Mouse (Mus musculus) hindbrain, embryonic 14.5 days (tissue): ENCODE results near the gene Cd5l. TPM values are rescaled to one million over a fixed set of nuclear protein-coding genes. Genes with fewer than 3 reads are reported as not detected.
"Not testable (repeated sequence)": the region's sequence is repeated elsewhere in the genome, so short reads cannot be mapped to it uniquely, and the experiment has no call there.

Experiments
- ATAC-seq: fragments of 200-750 bp; cut with Nextera tagmentation; 2 replicates; pipeline ENCODE4 v1.8.0; 2017; ENCODE audit warnings: moderate number of reproducible peaks, mild to moderate bottlenecking, moderate TSS enrichment, moderate library complexity; ENCODE audit not compliant: low FRiP score
- DNase-seq: peaks from one replicate; pipeline ENCODE4 v3.0.0-alpha.2; 2015; ENCODE audit warnings: low spot score
- H3K27ac ChIP-seq: fragments of 300-500 bp; sonication (generic); 2 replicates; pipeline ENCODE4 v1.5.1; 2014; ENCODE audit warnings: mild to moderate bottlenecking, moderate library complexity
- H3K27me3 ChIP-seq: fragments of 300-500 bp; sonication (generic); 2 replicates; pipeline ENCODE4 v1.6.1; 2014; ENCODE audit warnings: mild to moderate bottlenecking, low read length, mixed read lengths; ENCODE audit not compliant: control insufficient read depth, insufficient read depth
- H3K36me3 ChIP-seq: fragments of 300-500 bp; sonication (generic); replicated peaks from 2 replicates; pipeline ENCODE4 v1.6.1; 2014; ENCODE audit not compliant: control insufficient read depth, insufficient read depth
- H3K4me1 ChIP-seq: fragments of 300-500 bp; sonication (generic); replicated peaks from 2 replicates; pipeline ENCODE4 v1.6.1; 2014; ENCODE audit warnings: antibody characterized with exemption, low read length, mixed read lengths; ENCODE audit not compliant: control insufficient read depth, insufficient read depth
- H3K4me2 ChIP-seq: fragments of 300-500 bp; sonication (generic); replicated peaks from 2 replicates; pipeline ENCODE4 v1.6.1; 2014; ENCODE audit warnings: mild to moderate bottlenecking, moderate library complexity
- H3K4me3 ChIP-seq: fragments of 300-500 bp; sonication (generic); replicated peaks from 2 replicates; pipeline ENCODE4 v1.5.1; 2014; ENCODE audit warnings: mild to moderate bottlenecking, low read length
- H3K9ac ChIP-seq: fragments of 300-500 bp; sonication (generic); 2 replicates; pipeline ENCODE4 v1.6.1; 2014
- H3K9me3 ChIP-seq: fragments of 300-500 bp; sonication (generic); 2 replicates; pipeline ENCODE4 v1.6.1; 2016; ENCODE audit warnings: low read length; ENCODE audit not compliant: control insufficient read depth
- WGBS: fragments of 180-500 bp; shearing (Covaris S2); extraction: QIAGEN DNeasy Blood & Tissue Kit; methylation state at CpG from one replicate; pipeline ENCODE4 v1.1.7; 2014; 5-methylcytosine and 5-hydroxymethylcytosine counted together
- polyA plus RNA-seq: library from polyadenylated mRNA; unstranded; fragments of >200 nt; fragmentation: Nextera tagmentation; extraction: Ambion mirVana; gene quantifications from 2 replicates; pipeline ENCODE4 v1.2.1, GENCODE M21; 2014

The Cd5l gene
- polyA plus RNA-seq, 1 experiment from 2014 or later, result 0.12 TPM

DNA sequence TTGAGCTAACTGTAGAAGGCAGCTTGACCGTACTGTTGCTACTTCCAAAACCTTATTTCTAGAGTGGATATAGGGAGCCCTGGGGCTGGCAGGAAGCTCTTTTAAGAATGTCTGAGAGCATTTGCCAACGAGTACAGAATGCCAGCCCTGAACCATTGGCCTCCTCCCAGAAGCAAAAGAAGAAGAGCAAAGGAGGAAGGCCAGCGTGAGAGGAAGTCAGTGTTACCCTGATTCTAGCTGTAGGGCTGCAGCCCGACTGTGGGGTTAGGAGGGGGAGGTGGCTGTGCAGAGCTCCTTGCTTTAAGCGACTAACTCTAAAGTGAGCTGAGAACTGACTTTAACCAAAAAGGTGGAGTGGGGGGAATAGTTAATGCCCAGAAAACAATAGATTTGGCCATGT is 11.5 kb downstream of the Cd5l start:
- Histone ChIP-seq H3K4me3 (no peak overlapping the region), H3K4me2 (no peak overlapping the region), H3K27ac (no peak overlapping the region), H3K27me3 (no peaks in the 10 kb centered on the region), H3K36me3 (no peaks in the 10 kb centered on the region), H3K9me3 (no peaks in the 10 kb centered on the region), H3K4me1 (no peaks in the 10 kb centered on the region), H3K9ac (no peak overlapping the region)
- WGBS, result 80% methylated on average over 5 of the region's 5 CpGs
- ATAC-seq (no peak), DNase-seq (no peak)

DNA sequence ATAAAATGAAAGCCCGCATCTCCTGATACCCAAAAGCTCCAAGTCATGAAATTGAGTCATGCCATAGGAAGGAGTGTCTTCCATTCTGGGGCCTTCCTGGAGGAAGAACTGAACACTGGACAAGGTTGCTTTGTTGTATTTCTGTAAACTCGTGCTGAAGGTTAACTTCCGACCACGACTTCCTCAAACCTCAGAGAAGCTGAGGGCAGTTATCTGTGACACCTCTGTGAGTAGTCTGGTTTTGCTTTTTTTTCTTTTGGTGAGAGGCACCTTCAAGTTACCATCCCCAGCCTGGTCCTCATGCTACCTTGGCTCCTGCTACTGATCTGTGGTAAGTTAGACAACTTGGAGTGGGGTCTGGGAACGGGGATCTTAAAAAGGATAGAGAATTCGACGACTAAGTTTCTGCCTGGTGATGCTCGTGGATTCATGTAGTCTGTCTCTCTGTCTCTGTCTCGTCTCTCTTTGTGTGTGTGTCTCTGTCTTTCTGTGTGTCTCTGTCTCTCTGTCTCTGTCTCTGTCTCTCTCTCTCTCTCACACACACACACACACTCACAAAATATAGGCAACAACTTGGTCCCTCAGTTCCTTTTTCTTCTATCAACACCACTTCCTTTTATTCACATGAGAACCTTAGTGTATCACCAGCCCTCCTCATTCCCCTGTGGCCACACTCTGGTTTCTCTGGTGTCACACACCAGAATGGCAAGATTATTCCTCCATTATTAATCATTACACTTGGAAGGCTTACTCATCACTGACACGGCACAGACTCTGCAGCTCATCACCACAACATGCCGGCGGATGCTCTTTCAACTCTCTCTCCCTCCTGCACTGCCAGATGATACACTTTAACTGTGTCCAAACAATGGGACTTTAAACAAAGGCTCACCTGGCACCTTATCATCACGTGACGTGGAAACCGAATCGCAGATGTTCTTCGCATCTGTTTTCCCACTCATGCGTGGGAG is 18.8 kb downstream of the Cd5l start, which contains the start of gene Fcrl1:
Gene Fcrl1 (plus strand): TSS at position 193 of the 971 bp plus-strand sequence.
- Histone ChIP-seq H3K4me1 (no peaks in the 10 kb centered on the region), H3K4me3 (no peak within 1 kb of the TSS), H3K9me3 (no peaks in the 10 kb centered on the region), H3K27ac (no peak within 1 kb of the TSS), H3K9ac (no peak within 1 kb of the TSS), H3K4me2 (no peak within 1 kb of the TSS), H3K27me3 (no peaks in the 10 kb centered on the region), H3K36me3 (no peaks in the 10 kb centered on the region)
- 85% methylated on average over 18 of the region's 18 CpGs for WGBS
- DNase-seq (no peak), ATAC-seq (no peak)

DNA sequence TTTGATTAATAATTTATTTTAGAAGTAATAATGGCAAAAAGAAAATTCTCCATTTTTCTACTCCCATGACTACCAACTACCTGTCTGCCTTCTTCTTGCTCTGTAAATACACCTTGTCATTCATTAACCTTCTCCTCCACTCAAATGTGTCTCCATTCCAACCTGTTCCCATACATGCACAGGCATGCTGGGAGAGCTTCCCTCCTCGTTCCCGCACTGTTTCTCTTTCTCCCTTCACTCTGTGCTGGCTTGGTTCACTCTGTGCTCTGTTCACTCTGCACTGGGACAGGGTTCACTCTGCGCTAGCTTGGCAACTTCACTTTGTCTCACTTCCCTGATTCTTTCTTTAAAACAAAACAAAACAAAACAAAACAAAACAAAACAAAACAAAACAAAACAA is 19.5 kb downstream of the Cd5l start:
- DNase-seq, result no peak
- ATAC-seq, result no peak
- H3K27ac ChIP-seq, result no peak overlapping the region
- H3K4me2 ChIP-seq, result no peak overlapping the region
- no peaks in the 10 kb centered on the region for H3K36me3 ChIP-seq
- no peaks in the 10 kb centered on the region for H3K9me3 ChIP-seq
- no peaks in the 10 kb centered on the region for H3K27me3 ChIP-seq
- WGBS, result 78% methylated on average over 3 of the region's 3 CpGs
- no peaks in the 10 kb centered on the region for H3K4me1 ChIP-seq
- no peak overlapping the region for H3K9ac ChIP-seq
- H3K4me3 ChIP-seq, result no peak overlapping the region

DNA sequence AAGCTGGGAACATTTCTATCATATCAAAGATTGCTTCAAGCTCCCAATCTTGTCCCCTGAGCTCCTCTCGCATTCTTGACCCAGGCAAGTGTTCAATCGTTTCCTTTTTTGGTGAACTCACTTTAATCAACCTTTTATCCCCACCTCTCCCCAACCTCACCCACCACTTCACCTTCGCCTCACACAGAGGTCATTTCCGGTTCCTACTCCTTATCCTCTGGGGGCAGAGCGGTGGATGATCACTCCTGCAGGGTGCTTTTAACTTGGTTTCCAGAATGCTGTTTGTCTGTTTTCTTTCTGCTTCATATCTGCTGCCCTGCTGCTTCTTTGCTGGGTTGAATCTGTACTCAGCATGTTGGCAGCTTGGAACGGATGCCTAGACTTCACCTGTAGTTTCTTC is 20.0 kb downstream of the Cd5l start:
- 81% methylated on average over 6 of the region's 6 CpGs for WGBS
- no peak for DNase-seq

DNA sequence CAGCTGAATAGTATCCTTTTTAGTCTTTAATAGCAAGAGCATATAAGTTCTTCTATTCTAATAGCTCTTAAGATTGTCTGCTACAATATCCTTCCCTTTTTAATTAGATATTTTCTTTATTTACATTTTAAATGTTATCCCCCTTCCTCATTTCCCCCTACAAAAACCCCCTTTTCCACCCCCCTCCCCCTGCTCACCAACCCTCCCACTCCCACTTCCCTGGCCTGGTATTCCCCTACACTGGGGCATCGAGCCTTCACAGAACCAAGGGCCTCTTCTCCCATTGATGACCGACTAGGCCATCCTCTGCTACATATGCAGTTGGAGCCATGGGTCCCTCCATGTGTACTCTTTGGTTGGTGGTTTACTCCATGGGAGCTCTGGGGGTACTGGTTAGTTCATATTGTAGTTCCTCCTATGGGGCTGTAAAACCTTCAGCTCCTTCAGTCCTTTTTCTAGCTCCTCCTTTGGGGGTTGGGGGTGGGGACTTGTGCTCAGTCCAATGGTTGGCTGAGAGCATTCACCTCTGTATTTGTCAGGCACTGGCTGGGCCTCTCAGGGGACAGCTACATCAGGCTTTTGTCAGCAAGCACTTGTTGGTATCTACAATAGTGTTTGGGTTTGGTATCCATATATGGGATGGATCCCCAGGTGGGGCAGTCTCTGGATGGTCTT is 22.1 kb downstream of the Cd5l start:
- not testable (repeated sequence) for H3K36me3 ChIP-seq, DNase-seq, H3K4me2 ChIP-seq, ATAC-seq, H3K9me3 ChIP-seq, H3K4me1 ChIP-seq, H3K27ac ChIP-seq, H3K4me3 ChIP-seq, H3K27me3 ChIP-seq, H3K9ac ChIP-seq
- 95% methylated on average over 2 of the region's 2 CpGs for WGBS

More for the DNA sequence above, 20.0 kb downstream of the Cd5l start:
- Histone ChIP-seq H3K27ac (no peak overlapping the region), H3K9ac (no peak overlapping the region), H3K36me3 (no peaks in the 10 kb centered on the region), H3K4me2 (no peak overlapping the region), H3K4me1 (no peaks in the 10 kb centered on the region), H3K27me3 (no peaks in the 10 kb centered on the region), H3K4me3 (no peak overlapping the region), H3K9me3 (no peaks in the 10 kb centered on the region)
- ATAC-seq, result no peak

DNA sequence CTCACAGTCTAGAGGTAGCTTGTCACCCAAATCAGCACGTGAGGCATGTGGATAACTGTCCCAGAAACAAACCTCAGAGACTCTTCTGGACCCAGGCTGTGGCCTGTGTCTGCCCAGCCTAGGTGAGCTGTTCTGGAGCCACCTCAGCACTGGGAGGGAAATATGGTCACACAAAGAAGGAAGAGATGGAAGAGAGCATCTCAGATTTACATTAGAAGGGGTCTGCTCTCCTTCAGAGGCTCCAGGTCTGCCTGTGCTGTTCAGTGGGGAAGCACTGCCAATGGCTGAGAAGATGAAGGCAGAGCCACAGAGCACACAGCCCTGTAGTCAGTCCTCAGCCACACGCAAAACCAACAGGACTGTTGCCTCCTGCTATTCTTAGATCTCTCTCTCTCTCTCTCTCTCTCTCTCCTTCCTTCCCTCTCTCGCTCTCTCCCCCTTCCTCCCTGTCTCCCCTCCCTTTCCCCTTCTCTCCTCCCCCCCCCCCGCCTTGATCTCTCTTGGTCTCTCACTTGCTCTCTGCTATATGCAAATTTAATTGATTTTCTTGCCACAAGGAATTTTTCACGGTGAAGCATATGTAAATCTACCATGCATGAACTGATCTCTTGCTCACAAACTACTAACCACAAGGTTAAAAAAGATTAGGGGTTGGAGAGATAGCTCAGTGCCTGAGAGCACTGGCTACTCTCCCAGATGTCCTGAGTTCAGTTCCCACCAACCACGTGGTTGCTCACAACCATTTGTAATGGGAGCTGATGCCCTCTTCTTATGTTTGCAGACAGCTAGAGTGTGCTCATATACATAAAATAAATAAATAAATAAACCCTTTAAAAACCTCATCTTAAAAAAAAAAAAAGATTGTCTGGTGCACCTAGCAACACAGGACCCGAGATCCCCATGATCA is 24.4 kb downstream of the Cd5l start:
- Histone ChIP-seq H3K4me1 (no peaks in the 10 kb centered on the region), H3K9me3 (no peaks in the 10 kb centered on the region), H3K4me3 (no peak overlapping the region), H3K9ac (no peak overlapping the region), H3K36me3 (no peaks in the 10 kb centered on the region), H3K27ac (no peak overlapping the region), H3K27me3 (no peaks in the 10 kb centered on the region), H3K4me2 (no peak overlapping the region)
- WGBS, result 65% methylated on average over 7 of the region's 7 CpGs
- DNase-seq, result no peak
- ATAC-seq, result no peak

DNA sequence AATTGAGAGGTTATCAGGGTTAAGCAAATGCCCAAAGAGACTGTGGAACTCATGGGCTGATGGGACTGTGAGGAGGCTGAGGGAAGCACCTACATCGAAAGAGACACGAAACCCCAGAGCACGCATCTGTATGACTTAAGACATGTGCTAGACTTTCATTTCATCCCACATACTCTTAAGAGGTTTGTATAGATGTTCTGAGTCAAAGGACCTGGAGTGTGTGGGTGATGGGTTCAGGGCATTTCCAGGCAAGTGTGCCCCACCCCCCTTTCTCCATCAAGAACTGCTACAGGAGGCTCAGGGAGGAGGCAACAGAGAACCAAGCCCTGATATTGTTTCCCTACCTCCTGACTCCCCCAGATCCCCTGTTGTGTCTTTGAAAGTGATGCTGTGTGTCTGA is 25.6 kb downstream of the Cd5l start:
- WGBS, result 95% methylated on average over 3 of the region's 3 CpGs
- H3K27me3 ChIP-seq, result no peaks in the 10 kb centered on the region
- H3K27ac ChIP-seq, result no peak overlapping the region
- no peak for DNase-seq
- ATAC-seq, result no peak
- H3K4me2 ChIP-seq, result no peak overlapping the region
- no peak overlapping the region for H3K9ac ChIP-seq
- H3K36me3 ChIP-seq, result no peaks in the 10 kb centered on the region
- no peaks in the 10 kb centered on the region for H3K4me1 ChIP-seq
- H3K9me3 ChIP-seq, result no peaks in the 10 kb centered on the region
- H3K4me3 ChIP-seq, result no peak overlapping the region

DNA sequence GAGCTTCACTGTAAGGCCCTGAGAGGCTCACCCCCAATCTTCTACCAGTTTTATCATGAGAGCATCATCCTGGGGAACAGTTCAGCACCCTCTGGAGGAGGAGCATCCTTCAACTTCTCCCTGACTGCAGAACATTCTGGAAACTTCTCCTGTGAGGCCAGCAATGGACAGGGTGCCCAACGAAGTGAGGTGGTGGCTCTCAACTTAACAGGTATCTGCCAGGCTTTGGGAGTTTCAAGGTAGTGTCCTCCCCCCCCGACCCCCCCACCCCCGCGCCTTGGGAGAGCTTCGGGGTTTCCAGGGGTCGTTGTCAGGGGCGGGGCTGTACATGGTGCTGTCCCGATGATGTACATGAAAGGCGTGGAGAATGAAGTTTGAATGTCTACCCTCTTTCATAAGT is 27.4 kb downstream of the Cd5l start:
- DNase-seq (no peak), ATAC-seq (no peak)
- H3K4me1 ChIP-seq, result no peaks in the 10 kb centered on the region
- no peak overlapping the region for H3K27ac ChIP-seq
- H3K9me3 ChIP-seq, result no peaks in the 10 kb centered on the region
- H3K4me2 ChIP-seq, result no peak overlapping the region
- no peak overlapping the region for H3K4me3 ChIP-seq
- H3K36me3 ChIP-seq, result no peaks in the 10 kb centered on the region
- no peak overlapping the region for H3K9ac ChIP-seq
- H3K27me3 ChIP-seq, result no peaks in the 10 kb centered on the region
- 86% methylated on average over 7 of the region's 9 CpGs for WGBS

DNA sequence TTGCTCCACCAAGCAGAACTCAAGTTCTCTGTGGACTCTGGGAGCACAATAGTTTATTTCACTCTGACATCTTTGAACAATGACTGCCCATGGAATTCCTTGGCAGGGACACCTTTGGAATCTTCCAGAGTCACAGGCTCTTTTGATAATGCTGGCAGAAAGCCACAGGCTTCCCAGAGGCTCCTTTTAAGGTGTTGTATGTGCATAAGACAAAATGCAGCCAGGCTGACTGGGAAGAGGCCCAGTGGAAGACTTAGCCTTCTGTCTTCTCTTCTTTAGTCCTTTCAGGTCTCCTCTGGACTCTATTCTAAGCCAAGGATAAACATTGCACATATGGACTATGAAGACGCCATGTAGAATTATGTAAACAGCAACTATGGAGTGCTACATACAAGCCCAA is 33.3 kb downstream of the Cd5l start:
- DNase-seq, result no peak

More for the DNA sequence above, 33.3 kb downstream of the Cd5l start:
- Histone ChIP-seq H3K36me3 (no peaks in the 10 kb centered on the region), H3K27me3 (no peaks in the 10 kb centered on the region), H3K9me3 (no peaks in the 10 kb centered on the region), H3K27ac (no peak overlapping the region), H3K4me3 (no peak overlapping the region), H3K4me1 (no peaks in the 10 kb centered on the region), H3K9ac (no peak overlapping the region), H3K4me2 (no peak overlapping the region)
- 80% methylated on average over 1 of the region's 1 CpGs for WGBS
- ATAC-seq, result no peak
